Mouse (Mus musculus) myocyte (in vitro differentiated cells): Measurements from ENCODE around the gene Dnph1. TPM values are rescaled to one million over a fixed set of nuclear protein-coding genes. Genes with fewer than 3 reads are reported as not detected.

Experiments
- H3K27me3 ChIP-seq: one replicate; pipeline ENCODE4 v1.6.1; 2011; ENCODE audit not compliant: control insufficient read depth, insufficient read depth, insufficient read length
- H3K36me3 ChIP-seq: one replicate; pipeline ENCODE4 v1.6.1; 2011; ENCODE audit not compliant: control insufficient read depth, insufficient read depth
- H3K4me2 ChIP-seq: one replicate; pipeline ENCODE4 v1.6.1; 2011; ENCODE audit warnings: low read depth, control low read depth
- H3K4me3 ChIP-seq: one replicate; pipeline ENCODE4 v1.5.1; 2011; ENCODE audit warnings: mild to moderate bottlenecking, control low read depth, moderate library complexity
- H3K79me2 ChIP-seq: one replicate; pipeline ENCODE4 v1.6.1; 2011; ENCODE audit not compliant: control insufficient read depth, insufficient read depth
- H3ac ChIP-seq: one replicate; pipeline ENCODE4 v1.6.1; 2011; ENCODE audit not compliant: control insufficient read depth, insufficient read length
- CEBPB ChIP-seq: IDR thresholded peaks from 2 replicates; pipeline ENCODE4 v1.6.1; 2011; ENCODE audit warnings: mild to moderate bottlenecking, moderate library complexity; ENCODE audit not compliant: poor library complexity, insufficient read depth, severe bottlenecking
- E2F4 ChIP-seq: IDR thresholded peaks from one replicate; pipeline ENCODE4 v1.6.1; 2011; ENCODE audit warnings: mild to moderate bottlenecking, control low read depth, moderate library complexity; ENCODE audit not compliant: insufficient read depth
- MAX ChIP-seq: IDR thresholded peaks from one replicate; pipeline ENCODE4 v1.6.1; 2011; ENCODE audit warnings: low read depth, mild to moderate bottlenecking, control low read depth
- MYOD1 ChIP-seq, 3 experiments: IDR thresholded peaks; one replicate each; pipeline ENCODE4 v1.6.1; 2011; ENCODE audit warnings: control low read depth in 2 of 3, low read depth in 2 of 3, mild to moderate bottlenecking in 2 of 3, moderate library complexity in 1 of 3; ENCODE audit not compliant: insufficient read length in 2 of 3, control insufficient read depth in 1 of 3
- MYOG ChIP-seq, 3 experiments: IDR thresholded peaks; one replicate each; pipeline ENCODE4 v1.6.1; 2011; ENCODE audit warnings: control low read depth in 2 of 3, low read depth in 2 of 3, mild to moderate bottlenecking in 2 of 3; ENCODE audit not compliant: insufficient read length in 2 of 3, control insufficient read depth in 1 of 3, insufficient read depth in 1 of 3
- POLR2A ChIP-seq: IDR thresholded peaks from one replicate; pipeline ENCODE4 v1.6.1; 2011; ENCODE audit warnings: low read depth, mild to moderate bottlenecking, control low read depth, moderate library complexity; ENCODE audit not compliant: insufficient read length
- POLR2AphosphoS2 ChIP-seq: IDR thresholded peaks from one replicate; pipeline ENCODE4 v1.6.1; 2011; ENCODE audit warnings: low read depth, control low read depth; ENCODE audit not compliant: insufficient read length
- REST ChIP-seq: IDR thresholded peaks from one replicate; pipeline ENCODE4 v1.6.1; 2011; ENCODE audit warnings: mild to moderate bottlenecking, control low read depth, moderate library complexity; ENCODE audit not compliant: insufficient read depth, insufficient read length
- SRF ChIP-seq: IDR thresholded peaks from one replicate; pipeline ENCODE4 v1.6.1; 2011; ENCODE audit warnings: low read depth; ENCODE audit not compliant: control insufficient read depth, insufficient read length
- TCF12 ChIP-seq: IDR thresholded peaks from one replicate; pipeline ENCODE4 v1.6.1; 2011; ENCODE audit warnings: mild to moderate bottlenecking, control low read depth; ENCODE audit not compliant: poor library complexity, insufficient read depth, severe bottlenecking
- TCF3 ChIP-seq: IDR thresholded peaks from one replicate; pipeline ENCODE4 v1.6.1; 2011; ENCODE audit warnings: low read depth, control low read depth; ENCODE audit not compliant: insufficient read length
- USF1 ChIP-seq: IDR thresholded peaks from one replicate; pipeline ENCODE4 v1.6.1; 2011; ENCODE audit warnings: low read depth, mild to moderate bottlenecking, control low read depth, moderate library complexity
- polyA plus RNA-seq: library from polyadenylated mRNA; unstranded; fragments of >200 nt; fragmentation: generic; extraction: Trizol; gene quantifications from one replicate; pipeline ENCODE4 v1.2.1, GENCODE M21; 2012; ENCODE audit warnings: missing spikeins

Gene Dnph1
- polyA plus RNA-seq, 1 experiment: 22.6 TPM

DNA sequence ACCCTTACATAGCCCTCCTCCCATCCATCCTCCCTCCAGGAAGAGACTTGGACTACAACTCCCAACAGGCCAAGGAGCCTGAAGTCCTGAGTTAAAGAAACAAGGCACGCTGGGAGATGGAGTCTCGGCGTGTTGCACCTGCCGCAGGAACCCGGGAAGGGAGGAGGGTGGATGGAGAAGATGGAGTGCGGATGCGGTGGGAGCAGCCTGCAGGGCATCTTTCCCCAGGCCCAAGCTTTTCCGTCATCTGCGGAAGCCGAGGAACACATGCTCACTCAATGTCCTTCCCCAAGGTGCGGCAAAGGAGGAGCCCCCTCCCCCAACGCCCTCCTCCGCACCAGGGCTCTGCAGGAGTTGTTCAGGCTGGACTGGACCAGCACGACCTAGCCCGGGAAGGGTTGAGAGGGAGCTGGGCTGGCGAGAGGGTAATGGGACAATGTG lies 12.9 kb upstream of the Dnph1 start:
- Histone ChIP-seq H3K27me3 (peaks cover 86% of the 10 kb centered on the region), H3K79me2 (no peaks in the 10 kb centered on the region), H3K4me2 (no peak overlapping the region), H3K4me3 (no peak overlapping the region), H3K36me3 (no peaks in the 10 kb centered on the region), H3ac (no peak overlapping the region)
- TF ChIP-seq MYOG (IDR thresholded peaks at IDR 0.05; ENCODE audit: control insufficient read depth in 1 of 3, insufficient read depth in 1 of 3, insufficient read length in 2 of 3, low read depth in 2 of 3): no peak
- TF ChIP-seq SRF: no peak
- no peak for TF ChIP-seq POLR2AphosphoS2
- TF ChIP-seq CEBPB: no peak
- TF ChIP-seq USF1: no peak
- no peak for TF ChIP-seq MYOD1 (IDR thresholded peaks at IDR 0.05; ENCODE audit: control insufficient read depth in 1 of 3, insufficient read length in 2 of 3, low read depth in 2 of 3)
- TF ChIP-seq E2F4: no peak
- TF ChIP-seq TCF3: no peak
- TF ChIP-seq MAX: no peak
- no peak for TF ChIP-seq REST
- no peak for TF ChIP-seq POLR2A
- TF ChIP-seq TCF12: no peak

DNA sequence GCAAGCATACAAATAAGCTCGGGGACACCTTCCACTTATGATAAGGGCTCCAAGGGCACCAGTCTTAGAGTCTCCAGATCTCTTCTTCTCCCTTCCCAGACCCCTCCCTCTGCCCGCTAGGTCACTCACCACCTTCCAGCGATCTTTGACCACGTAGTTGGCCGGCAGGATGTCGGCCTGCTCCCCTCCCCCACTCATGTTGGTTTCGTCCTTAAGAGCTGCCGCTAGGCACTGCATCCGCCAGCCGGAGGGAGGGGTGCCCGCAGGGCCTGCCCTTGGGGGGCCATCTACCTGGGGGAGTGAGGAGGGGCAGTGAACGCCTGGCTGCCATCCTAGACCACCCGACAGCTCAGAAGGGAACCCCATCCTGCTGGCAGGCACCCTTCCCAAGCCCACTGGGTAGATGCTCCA lies 12.5 kb upstream of the Dnph1 start:
- TF ChIP-seq USF1: no peak
- TF ChIP-seq TCF12: no peak
- no peak for TF ChIP-seq MYOD1 (IDR thresholded peaks at IDR 0.05; ENCODE audit: control insufficient read depth in 1 of 3, insufficient read length in 2 of 3, low read depth in 2 of 3)
- no peak for TF ChIP-seq POLR2AphosphoS2
- no peak overlapping the region for H3ac ChIP-seq
- no peaks in the 10 kb centered on the region for H3K79me2 ChIP-seq
- H3K4me3 ChIP-seq: no peak overlapping the region
- H3K27me3 ChIP-seq: peaks cover 82% of the 10 kb centered on the region
- no peak overlapping the region for H3K4me2 ChIP-seq
- no peaks in the 10 kb centered on the region for H3K36me3 ChIP-seq

DNA sequence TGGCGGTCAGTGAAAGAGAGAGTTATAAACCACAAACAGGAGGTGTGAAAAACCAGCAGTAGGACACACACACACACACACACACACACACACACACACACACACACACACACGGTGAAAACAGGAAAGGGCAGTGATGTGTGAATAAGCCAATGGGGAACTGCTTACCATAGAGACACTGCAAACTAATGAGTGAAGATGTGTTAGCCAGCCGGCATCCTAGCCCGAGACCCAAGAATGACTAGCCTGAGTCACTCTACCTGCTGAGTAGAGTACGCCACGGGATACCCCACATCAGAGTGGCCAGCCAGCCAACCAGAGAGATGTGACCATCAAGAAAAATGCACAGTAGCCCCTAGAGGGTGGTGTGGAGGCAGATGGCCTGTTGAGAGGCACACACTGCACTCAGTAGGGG lies 12.0 kb upstream of the Dnph1 start:
- H3K27me3 ChIP-seq: peaks cover 81% of the 10 kb centered on the region
- H3K4me2 ChIP-seq: no peak overlapping the region
- H3ac ChIP-seq: no peak overlapping the region
- no peaks in the 10 kb centered on the region for H3K79me2 ChIP-seq
- H3K4me3 ChIP-seq: no peak overlapping the region
- H3K36me3 ChIP-seq: no peaks in the 10 kb centered on the region
- TF ChIP-seq TCF12 (no peak), MAX (no peak), POLR2AphosphoS2 (no peak), E2F4 (no peak), SRF (no peak), CEBPB (no peak), USF1 (no peak), POLR2A (no peak), MYOD1 (IDR thresholded peaks at IDR 0.05; ENCODE audit: control insufficient read depth in 1 of 3, insufficient read length in 2 of 3, low read depth in 2 of 3) (no peak), REST (no peak), TCF3 (no peak), MYOG (IDR thresholded peaks at IDR 0.05; ENCODE audit: control insufficient read depth in 1 of 3, insufficient read depth in 1 of 3, insufficient read length in 2 of 3, low read depth in 2 of 3) (no peak)

DNA sequence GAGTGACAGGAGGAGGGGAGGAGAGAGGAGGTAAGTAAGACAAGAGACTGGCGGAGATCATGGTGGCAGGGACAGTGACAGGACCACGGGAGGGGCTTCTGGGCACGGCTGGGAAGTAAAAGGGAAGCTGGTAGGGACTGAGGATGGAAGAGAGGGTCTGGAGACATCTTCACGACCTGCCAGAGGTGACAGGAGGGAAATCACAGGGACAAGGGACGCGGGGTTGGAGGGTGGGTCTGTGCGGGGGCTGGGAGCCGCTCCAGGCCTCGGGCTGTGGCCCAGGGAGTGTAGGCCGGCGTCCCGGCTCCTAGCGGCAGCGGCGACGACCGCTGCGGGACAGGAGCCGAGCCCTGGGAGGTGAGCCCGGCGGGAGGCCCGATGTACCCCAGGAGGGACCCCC lies 9.5 kb upstream of the Dnph1 start:
- H3K79me2 ChIP-seq: no peaks in the 10 kb centered on the region
- no peak overlapping the region for H3K4me2 ChIP-seq
- TF ChIP-seq TCF3 (no peak), E2F4 (no peak), TCF12 (no peak), MYOD1 (IDR thresholded peaks at IDR 0.05; ENCODE audit: control insufficient read depth in 1 of 3, insufficient read length in 2 of 3, low read depth in 2 of 3) (no peak), CEBPB (no peak), REST (no peak), SRF (no peak), USF1 (no peak), POLR2A (no peak), MYOG (IDR thresholded peaks at IDR 0.05; ENCODE audit: control insufficient read depth in 1 of 3, insufficient read depth in 1 of 3, insufficient read length in 2 of 3, low read depth in 2 of 3) (no peak), MAX (no peak), POLR2AphosphoS2 (no peak)
- peaks cover 75% of the 10 kb centered on the region for H3K27me3 ChIP-seq
- no peak overlapping the region for H3ac ChIP-seq
- H3K36me3 ChIP-seq: no peaks in the 10 kb centered on the region
- H3K4me3 ChIP-seq: no peak overlapping the region

DNA sequence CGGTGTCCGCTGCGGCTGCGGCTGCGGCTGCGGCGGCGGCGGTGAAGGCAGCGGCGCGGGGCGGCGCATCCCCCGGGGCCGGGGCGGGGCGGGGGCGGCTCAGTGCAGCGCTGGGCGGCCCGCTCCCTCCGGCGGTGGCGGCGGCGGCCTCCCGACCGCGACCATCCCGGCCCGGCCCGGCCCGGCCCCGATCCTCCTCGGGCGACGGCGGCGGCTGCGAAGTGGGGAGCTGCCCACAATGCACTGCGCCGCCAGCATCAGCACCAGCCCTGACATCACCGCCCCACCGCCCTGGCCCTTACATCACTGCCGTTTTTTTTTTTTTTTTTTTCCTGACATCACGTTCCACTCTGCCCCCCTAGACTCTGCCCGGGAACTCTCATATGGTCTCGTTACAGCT lies 9.1 kb upstream of the Dnph1 start, which contains the start of gene Ttbk1:
Ttbk1 (minus strand) TSS at position 245 of the 400 bp plus-strand sequence.
- Histone ChIP-seq H3K36me3 (no peaks in the 10 kb centered on the region), H3K79me2 (no peaks in the 10 kb centered on the region), H3K4me3 (no peak within 1 kb of the TSS), H3ac (no peak within 1 kb of the TSS), H3K27me3 (peaks cover 77% of the 10 kb centered on the region), H3K4me2 (no peak within 1 kb of the TSS)
- no peak for TF ChIP-seq TCF12
